Mouse (Mus musculus): ENCODE data around the gene Wfdc2. TPM values are rescaled to one million over a fixed set of nuclear protein-coding genes. Genes with fewer than 3 reads are reported as not detected.

Wfdc2 gene
- not detected in 2 replicates for total RNA-seq (2017)

GRCm38 (mm10) chr2:164562391-164563188 lies at the start of gene Wfdc2:
Gene Wfdc2 (plus strand): TSS chr2:164562413.
- ATAC-seq (replicated peaks; ENCODE audit: low read depth, poor library complexity, severe bottlenecking), result no peak

GRCm38 (mm10) chr2:164513389-164513788 lies 48.8 kb upstream of the Wfdc2 start:
- ATAC-seq (replicated peaks; ENCODE audit: low read depth, poor library complexity, severe bottlenecking), result no peak

GRCm38 (mm10) chr2:164514916-164515315 lies 47.3 kb upstream of the Wfdc2 start:
- ATAC-seq (replicated peaks; ENCODE audit: low read depth, poor library complexity, severe bottlenecking), result no peak

- ATAC-seq (replicated peaks; ENCODE audit: low read depth, poor library complexity, severe bottlenecking), result no peak
Observed at GRCm38 (mm10) chr2:164515897-164516296, 46.3 kb upstream of the Wfdc2 start.

- ATAC-seq (replicated peaks; ENCODE audit: low read depth, poor library complexity, severe bottlenecking), result no peak
Observed at GRCm38 (mm10) chr2:164516592-164516991, 45.6 kb upstream of the Wfdc2 start.

- peak; percentile 50; the same call in 1 of the 2 replicates for ATAC-seq (replicated peaks; ENCODE audit: low read depth, poor library complexity, severe bottlenecking)
Observed at GRCm38 (mm10) chr2:164517485-164518221, 44.6 kb upstream of the Wfdc2 start.

GRCm38 (mm10) chr2:164518266-164519170 lies 43.7 kb upstream of the Wfdc2 start:
- ATAC-seq (replicated peaks; ENCODE audit: low read depth, poor library complexity, severe bottlenecking), result no peak

- ATAC-seq (replicated peaks; ENCODE audit: low read depth, poor library complexity, severe bottlenecking), result no peak
Observed at GRCm38 (mm10) chr2:164519171-164519526, 43.1 kb upstream of the Wfdc2 start.

- peak; percentile 48 for ATAC-seq (replicated peaks; ENCODE audit: low read depth, poor library complexity, severe bottlenecking)
Observed at GRCm38 (mm10) chr2:164520782-164521181, 41.4 kb upstream of the Wfdc2 start.

- ATAC-seq (replicated peaks; ENCODE audit: low read depth, poor library complexity, severe bottlenecking), result peak; percentile 83
Observed at GRCm38 (mm10) chr2:164521841-164522240, 40.4 kb upstream of the Wfdc2 start.

- ATAC-seq (replicated peaks; ENCODE audit: low read depth, poor library complexity, severe bottlenecking), result peak; percentile 48
Observed at GRCm38 (mm10) chr2:164522280-164522679, 39.9 kb upstream of the Wfdc2 start.

- no peak for ATAC-seq (replicated peaks; ENCODE audit: low read depth, poor library complexity, severe bottlenecking)
Observed at GRCm38 (mm10) chr2:164523301-164523773, 38.9 kb upstream of the Wfdc2 start.

GRCm38 (mm10) chr2:164528557-164528956 lies 33.7 kb upstream of the Wfdc2 start:
- no peak for ATAC-seq (replicated peaks; ENCODE audit: low read depth, poor library complexity, severe bottlenecking)

GRCm38 (mm10) chr2:164531169-164531568 lies 31.0 kb upstream of the Wfdc2 start:
- peak; percentile 83 for ATAC-seq (replicated peaks; ENCODE audit: low read depth, poor library complexity, severe bottlenecking)

GRCm38 (mm10) chr2:164534315-164534714 lies 27.9 kb upstream of the Wfdc2 start:
- ATAC-seq (replicated peaks; ENCODE audit: low read depth, poor library complexity, severe bottlenecking), result 0 out of 2 replicates have a peak, but pooled peaks have one; percentile 25

- no peak for ATAC-seq (replicated peaks; ENCODE audit: low read depth, poor library complexity, severe bottlenecking)
Observed at GRCm38 (mm10) chr2:164537003-164537402, 25.2 kb upstream of the Wfdc2 start.

- peak; percentile 31; the same call in 1 of the 2 replicates for ATAC-seq (replicated peaks; ENCODE audit: low read depth, poor library complexity, severe bottlenecking)
Observed at GRCm38 (mm10) chr2:164540652-164541427, 21.4 kb upstream of the Wfdc2 start.

GRCm38 (mm10) chr2:164542132-164542531 lies 20.1 kb upstream of the Wfdc2 start:
- no peak for ATAC-seq (replicated peaks; ENCODE audit: low read depth, poor library complexity, severe bottlenecking)

GRCm38 (mm10) chr2:164542598-164542997 lies 19.6 kb upstream of the Wfdc2 start:
- no peak for ATAC-seq (replicated peaks; ENCODE audit: low read depth, poor library complexity, severe bottlenecking)

Measured in common myeloid progenitor, adult 5-6 weeks (primary cell).